Mouse (Mus musculus): Measurements from ENCODE around the gene Pmel. TPM values are rescaled to one million over a fixed set of nuclear protein-coding genes. Genes with fewer than 3 reads are reported as not detected.

The Pmel gene
- 2.2 and 2.3 TPM in 2 replicates for polyA plus RNA-seq (2015; fragmentation: Nextera tagmentation; extraction: Ambion mirVana)

- Histone ChIP-seq H3K27me3 (no peaks in the 10 kb centered on the region), H3K4me3 (peak within 1 kb of the TSS; percentile 65), H3K4me1 (peaks cover 25% of the 10 kb centered on the region), H3K9ac (peak within 1 kb of the TSS; percentile 82), H3K36me3 (peaks cover 43% of the 10 kb centered on the region), H3K27ac (peak within 1 kb of the TSS; percentile 97), H3K9me3 (no peaks in the 10 kb centered on the region), H3K4me2 (replicated peaks) (peak within 1 kb of the TSS; percentile 91)
- WGBS: 11% methylated on average over 4 of the region's 4 CpGs
- ATAC-seq (ENCODE audit: low FRiP score, low read depth): no peak
Measured at GRCm38 (mm10) chr10:128703895-128704294, at the start of gene Pmel. TSS of gene Pmel (plus strand) at chr10:128704195.

GRCm38 (mm10) chr10:128655254-128655653, 48.7 kb upstream of the Pmel start:
- Histone ChIP-seq H3K4me1 (no peaks in the 10 kb centered on the region; the same call in 1 of the 2 replicates), H3K27me3 (no peaks in the 10 kb centered on the region), H3K9me3 (no peaks in the 10 kb centered on the region), H3K4me2 (replicated peaks) (no peak overlapping the region), H3K9ac (no peak overlapping the region), H3K27ac (no peak overlapping the region), H3K4me3 (no peak overlapping the region), H3K36me3 (no peaks in the 10 kb centered on the region)
- ATAC-seq (ENCODE audit: low FRiP score, low read depth): no peak
- WGBS: 86% methylated on average over 3 of the region's 3 CpGs

- Histone ChIP-seq H3K27me3 (no peaks in the 10 kb centered on the region), H3K9ac (no peak overlapping the region), H3K4me1 (no peaks in the 10 kb centered on the region; the same call in 1 of the 2 replicates), H3K27ac (no peak overlapping the region), H3K36me3 (no peaks in the 10 kb centered on the region), H3K4me3 (no peak overlapping the region), H3K9me3 (no peaks in the 10 kb centered on the region), H3K4me2 (replicated peaks) (no peak overlapping the region)
- 89% methylated on average over 1 of the region's 1 CpGs for WGBS
- ATAC-seq (ENCODE audit: low FRiP score, low read depth): no peak
Measured at GRCm38 (mm10) chr10:128656731-128657130, 47.3 kb upstream of the Pmel start.

- ATAC-seq (ENCODE audit: low FRiP score, low read depth): no peak
- Histone ChIP-seq H3K9me3 (no peaks in the 10 kb centered on the region), H3K4me1 (no peaks in the 10 kb centered on the region; the same call in 1 of the 2 replicates), H3K36me3 (no peaks in the 10 kb centered on the region), H3K9ac (no peak overlapping the region), H3K4me3 (no peak overlapping the region), H3K27ac (no peak overlapping the region), H3K27me3 (no peaks in the 10 kb centered on the region), H3K4me2 (replicated peaks) (no peak overlapping the region)
- WGBS: 57% methylated on average over 9 of the region's 9 CpGs
Measured at GRCm38 (mm10) chr10:128657844-128658243, 46.2 kb upstream of the Pmel start.

GRCm38 (mm10) chr10:128659490-128659889, 44.5 kb upstream of the Pmel start:
- no peaks in the 10 kb centered on the region for H3K4me1 ChIP-seq
- no peak for ATAC-seq (ENCODE audit: low FRiP score, low read depth)
- no peak overlapping the region for H3K9ac ChIP-seq
- H3K4me3 ChIP-seq: no peak overlapping the region
- WGBS: 51% methylated on average over 9 of the region's 9 CpGs
- no peaks in the 10 kb centered on the region for H3K27me3 ChIP-seq
- H3K4me2 ChIP-seq (replicated peaks): no peak overlapping the region
- no peaks in the 10 kb centered on the region for H3K9me3 ChIP-seq
- no peaks in the 10 kb centered on the region for H3K36me3 ChIP-seq
- no peak overlapping the region for H3K27ac ChIP-seq

GRCm38 (mm10) chr10:128662465-128662864, 41.5 kb upstream of the Pmel start:
- H3K4me2 ChIP-seq (replicated peaks): no peak overlapping the region
- no peak for ATAC-seq (ENCODE audit: low FRiP score, low read depth)

GRCm38 (mm10) chr10:128663441-128664220, 40.4 kb upstream of the Pmel start:
- no peak overlapping the region for H3K4me3 ChIP-seq
- H3K9ac ChIP-seq: no peak overlapping the region
- 67% methylated on average over 5 of the region's 5 CpGs for WGBS
- no peaks in the 10 kb centered on the region for H3K9me3 ChIP-seq
- H3K36me3 ChIP-seq: no peaks in the 10 kb centered on the region
- ATAC-seq (ENCODE audit: low FRiP score, low read depth): no peak
- H3K4me1 ChIP-seq: peaks cover 8% of the 10 kb centered on the region; the same call in 1 of the 2 replicates
- H3K4me2 ChIP-seq (replicated peaks): no peak overlapping the region
- no peaks in the 10 kb centered on the region for H3K27me3 ChIP-seq
- no peak overlapping the region for H3K27ac ChIP-seq

More at GRCm38 (mm10) chr10:128662465-128662864, 41.5 kb upstream of the Pmel start:
- Histone ChIP-seq H3K27ac (no peak overlapping the region), H3K27me3 (no peaks in the 10 kb centered on the region), H3K36me3 (no peaks in the 10 kb centered on the region), H3K9me3 (no peaks in the 10 kb centered on the region), H3K4me1 (no peaks in the 10 kb centered on the region), H3K4me3 (no peak overlapping the region), H3K9ac (no peak overlapping the region)

- H3K27ac ChIP-seq: no peak overlapping the region
- H3K4me2 ChIP-seq (replicated peaks): no peak overlapping the region
- H3K36me3 ChIP-seq: no peaks in the 10 kb centered on the region
- H3K4me1 ChIP-seq: peaks cover 15% of the 10 kb centered on the region; the same call in 1 of the 2 replicates
- no peak overlapping the region for H3K9ac ChIP-seq
- ATAC-seq (ENCODE audit: low FRiP score, low read depth): no peak
- 72% methylated on average over 3 of the region's 3 CpGs for WGBS
- no peaks in the 10 kb centered on the region for H3K9me3 ChIP-seq
- H3K27me3 ChIP-seq: no peaks in the 10 kb centered on the region
- no peak overlapping the region for H3K4me3 ChIP-seq
Measured at GRCm38 (mm10) chr10:128664808-128665207, 39.2 kb upstream of the Pmel start.

- 90% methylated on average over 3 of the region's 3 CpGs for WGBS
Measured at GRCm38 (mm10) chr10:128665307-128665706, 38.7 kb upstream of the Pmel start.

GRCm38 (mm10) chr10:128665806-128666205, 38.2 kb upstream of the Pmel start:
- Histone ChIP-seq H3K4me2 (replicated peaks) (no peak overlapping the region), H3K4me1 (peaks cover 15% of the 10 kb centered on the region; the same call in 1 of the 2 replicates), H3K9me3 (no peaks in the 10 kb centered on the region), H3K27me3 (no peaks in the 10 kb centered on the region), H3K27ac (no peak overlapping the region), H3K9ac (no peak overlapping the region), H3K36me3 (peaks cover 7% of the 10 kb centered on the region), H3K4me3 (no peak overlapping the region)
- WGBS: 92% methylated on average over 2 of the region's 2 CpGs
- no peak for ATAC-seq (ENCODE audit: low FRiP score, low read depth)

More at GRCm38 (mm10) chr10:128665307-128665706, 38.7 kb upstream of the Pmel start:
- Histone ChIP-seq H3K9me3 (no peaks in the 10 kb centered on the region), H3K4me2 (replicated peaks) (no peak overlapping the region), H3K4me3 (no peak overlapping the region), H3K27ac (no peak overlapping the region), H3K27me3 (no peaks in the 10 kb centered on the region), H3K36me3 (peaks cover 2% of the 10 kb centered on the region), H3K4me1 (peaks cover 15% of the 10 kb centered on the region; the same call in 1 of the 2 replicates), H3K9ac (no peak overlapping the region)
- no peak for ATAC-seq (ENCODE audit: low FRiP score, low read depth)

- Histone ChIP-seq H3K9ac (peak overlapping the region; percentile 79), H3K4me1 (peaks cover 24% of the 10 kb centered on the region), H3K36me3 (peaks cover 18% of the 10 kb centered on the region), H3K4me3 (peak overlapping the region; percentile 76), H3K4me2 (replicated peaks) (peak overlapping the region; percentile 72), H3K27me3 (no peaks in the 10 kb centered on the region), H3K27ac (peak overlapping the region; percentile 87), H3K9me3 (no peaks in the 10 kb centered on the region)
- ATAC-seq (ENCODE audit: low FRiP score, low read depth): peak; percentile 76
- under 1% methylated on average over 42 of the region's 42 CpGs for WGBS
Measured at GRCm38 (mm10) chr10:128668790-128669672, 35.0 kb upstream of the Pmel start.

- no peak overlapping the region for H3K9ac ChIP-seq
- no peaks in the 10 kb centered on the region for H3K9me3 ChIP-seq
- peaks cover 28% of the 10 kb centered on the region for H3K4me1 ChIP-seq
- H3K4me3 ChIP-seq: no peak overlapping the region
- ATAC-seq (ENCODE audit: low FRiP score, low read depth): no peak
- no peak overlapping the region for H3K27ac ChIP-seq
- 93% methylated on average over 9 of the region's 9 CpGs for WGBS
- H3K27me3 ChIP-seq: no peaks in the 10 kb centered on the region
- H3K36me3 ChIP-seq: peaks cover 19% of the 10 kb centered on the region
- no peak overlapping the region for H3K4me2 ChIP-seq (replicated peaks)
Measured at GRCm38 (mm10) chr10:128671148-128671547, 32.8 kb upstream of the Pmel start.

Data from limb, embryonic 13.5 days (tissue).